Mouse (Mus musculus): ENCODE results near the gene Cldn14. TPM values are rescaled to one million over a fixed set of nuclear protein-coding genes. Genes with fewer than 3 reads are reported as not detected.

The Cldn14 gene
- 0.39 TPM in 1 of 2 replicates, not detected in the other for polyA plus RNA-seq (2015; fragmentation: Nextera tagmentation; extraction: Ambion mirVana)

DNA sequence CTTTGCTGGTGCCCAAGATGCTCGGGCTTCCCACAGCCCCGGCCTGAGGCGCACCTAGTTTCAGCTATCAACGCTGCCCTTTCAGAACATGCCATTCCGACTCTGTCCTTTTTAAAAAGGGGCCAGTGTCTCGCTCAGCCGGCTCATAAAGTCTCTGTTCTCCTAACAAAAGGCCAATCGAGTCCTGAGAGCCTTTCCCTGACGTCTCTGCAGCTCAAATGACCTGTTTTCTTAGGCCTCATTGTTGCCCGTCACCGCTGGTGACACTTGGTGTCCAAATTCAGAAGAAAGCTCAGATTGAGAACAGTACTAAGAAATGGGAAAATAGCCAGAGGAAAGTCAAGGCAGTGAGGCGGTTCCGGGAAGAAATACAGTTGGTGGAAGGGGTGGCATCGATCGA is at the start of gene Cldn14:
Gene Cldn14 (minus strand): TSS at position 101 of the 400 bp plus-strand sequence.
- Histone ChIP-seq H3K36me3 (ENCODE audit: poor library complexity, severe bottlenecking) (no peaks in the 10 kb centered on the region), H3K4me3 (no peak within 1 kb of the TSS), H3K9ac (no peak within 1 kb of the TSS), H3K4me2 (no peak within 1 kb of the TSS), H3K9me3 (replicated peaks) (no peaks in the 10 kb centered on the region), H3K4me1 (no peaks in the 10 kb centered on the region), H3K27ac (no peak within 1 kb of the TSS), H3K27me3 (no peaks in the 10 kb centered on the region; the same call in 1 of the 2 replicates)
- ATAC-seq = no peak
- 44% methylated on average over 15 of the region's 15 CpGs for WGBS

DNA sequence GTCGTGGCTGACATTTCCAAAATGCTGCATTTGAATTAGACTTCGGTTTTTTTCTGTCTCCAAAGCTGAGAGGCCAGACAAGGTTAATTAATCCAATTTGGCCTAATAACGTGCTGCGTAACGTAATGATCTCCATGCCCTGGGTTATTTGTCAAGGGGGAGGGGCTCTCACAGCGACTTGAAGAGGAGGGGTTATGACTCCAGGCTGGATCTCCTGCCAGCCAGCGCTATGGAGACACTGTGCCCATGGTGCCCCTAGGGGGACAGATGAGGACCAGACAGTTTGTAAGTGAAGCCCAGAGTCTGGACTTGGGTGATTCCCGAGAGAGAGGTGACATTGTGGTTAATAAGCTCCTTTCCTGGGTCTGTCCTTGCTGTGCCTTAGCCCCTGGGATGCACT is 46.9 kb upstream of the Cldn14 start:
- Histone ChIP-seq H3K4me1 (peaks cover 5% of the 10 kb centered on the region; the same call in 1 of the 2 replicates), H3K9ac (no peak overlapping the region), H3K9me3 (replicated peaks) (no peaks in the 10 kb centered on the region), H3K4me3 (no peak overlapping the region), H3K27ac (no peak overlapping the region), H3K4me2 (no peak overlapping the region), H3K27me3 (peaks cover 9% of the 10 kb centered on the region; the same call in 1 of the 2 replicates), H3K36me3 (ENCODE audit: poor library complexity, severe bottlenecking) (no peaks in the 10 kb centered on the region)
- no peak for ATAC-seq
- 30% methylated on average over 8 of the region's 8 CpGs for WGBS

DNA sequence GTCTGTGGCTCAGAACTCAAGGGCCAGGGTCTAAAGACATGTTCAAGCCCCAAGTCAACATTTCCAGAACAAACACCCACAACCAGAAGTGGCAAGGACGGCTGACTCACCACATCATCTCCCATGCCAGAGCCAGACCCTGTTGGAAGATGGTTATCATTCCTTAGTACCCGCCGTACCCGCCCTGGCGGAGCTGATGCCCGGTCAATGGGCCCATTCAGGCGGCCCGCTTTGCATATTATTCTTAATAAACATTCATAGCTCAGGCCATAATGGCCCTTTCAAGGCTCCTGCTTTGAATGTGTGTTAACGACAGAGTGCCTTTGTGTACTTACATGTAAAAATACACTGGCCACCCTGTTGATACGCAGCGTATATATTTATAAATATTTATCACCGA is 46.5 kb upstream of the Cldn14 start:
- no peaks in the 10 kb centered on the region for H3K9me3 ChIP-seq (replicated peaks)
- no peak overlapping the region for H3K9ac ChIP-seq
- peaks cover 9% of the 10 kb centered on the region; the same call in 1 of the 2 replicates for H3K27me3 ChIP-seq
- WGBS = 57% methylated on average over 12 of the region's 12 CpGs
- no peak overlapping the region for H3K4me2 ChIP-seq
- no peak overlapping the region for H3K27ac ChIP-seq
- H3K36me3 ChIP-seq (ENCODE audit: poor library complexity, severe bottlenecking) = no peaks in the 10 kb centered on the region
- peaks cover 5% of the 10 kb centered on the region; the same call in 1 of the 2 replicates for H3K4me1 ChIP-seq
- ATAC-seq = no peak
- H3K4me3 ChIP-seq = no peak overlapping the region

DNA sequence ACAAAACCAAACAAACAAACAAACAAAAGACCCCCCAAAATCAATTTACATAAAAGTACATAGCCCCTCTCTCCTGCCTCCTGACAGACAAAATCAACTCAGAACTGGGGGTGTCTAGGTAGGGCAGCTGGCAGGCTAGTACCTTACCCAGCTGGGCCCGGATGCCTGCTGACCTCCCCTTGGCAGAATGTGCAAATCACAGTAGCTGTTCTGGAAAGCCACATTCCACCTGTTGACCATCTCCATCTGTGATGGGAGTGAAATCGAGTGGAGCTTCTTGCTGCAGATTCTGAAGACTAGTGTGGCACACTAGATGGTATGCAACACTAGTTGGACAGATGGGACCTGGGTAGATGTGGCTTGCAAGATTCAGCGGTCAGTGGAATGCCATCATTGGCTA is 41.7 kb upstream of the Cldn14 start:
- Histone ChIP-seq H3K27me3 (peaks cover 3% of the 10 kb centered on the region; the same call in 1 of the 2 replicates), H3K36me3 (ENCODE audit: poor library complexity, severe bottlenecking) (no peaks in the 10 kb centered on the region), H3K9ac (no peak overlapping the region), H3K4me3 (no peak overlapping the region), H3K27ac (no peak overlapping the region), H3K4me1 (no peaks in the 10 kb centered on the region), H3K9me3 (replicated peaks) (no peaks in the 10 kb centered on the region), H3K4me2 (no peak overlapping the region)
- 93% methylated on average over 3 of the region's 3 CpGs for WGBS
- no peak for ATAC-seq

DNA sequence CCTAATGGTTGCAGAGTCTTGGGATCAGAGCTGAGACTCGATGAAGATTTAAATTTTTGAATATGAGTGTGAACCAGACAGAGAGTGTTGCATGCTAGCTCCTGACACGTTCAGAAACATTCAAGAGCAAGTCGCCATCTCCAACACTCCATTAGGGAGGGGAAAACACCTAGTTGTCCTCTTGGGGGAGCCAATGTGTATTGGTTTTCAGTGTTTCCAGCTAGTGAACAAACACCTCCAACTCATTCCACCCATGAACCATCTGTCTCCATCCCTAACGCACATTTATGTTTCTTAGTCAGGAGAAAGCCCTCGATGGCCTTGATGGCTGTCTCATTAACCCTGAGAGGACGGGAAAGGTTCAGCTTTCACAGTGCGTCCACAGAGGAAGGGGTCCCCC is 36.4 kb upstream of the Cldn14 start:
- 58% methylated on average over 7 of the region's 7 CpGs for WGBS
- peaks cover 17% of the 10 kb centered on the region for H3K4me1 ChIP-seq

DNA sequence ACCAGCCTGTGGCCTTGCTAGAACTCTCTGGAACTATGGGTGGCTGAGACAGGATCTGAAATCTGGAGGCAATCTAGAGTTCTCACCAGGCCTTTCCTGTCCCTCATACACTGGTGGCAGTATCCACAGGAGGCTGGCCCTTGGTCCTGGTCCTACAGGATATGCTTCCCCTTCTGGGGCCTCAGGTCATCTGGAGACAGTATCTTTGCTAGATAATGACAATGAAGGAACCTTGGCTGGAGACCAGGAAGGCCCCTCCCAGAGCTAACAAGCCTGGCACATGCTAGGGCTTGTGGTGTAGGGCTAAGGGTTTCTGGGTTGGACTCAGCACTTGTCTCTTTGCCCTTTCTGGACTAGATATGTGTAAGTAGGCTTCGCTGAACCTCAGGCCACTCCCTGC is 35.2 kb upstream of the Cldn14 start:
- Histone ChIP-seq H3K36me3 (ENCODE audit: poor library complexity, severe bottlenecking) (no peaks in the 10 kb centered on the region), H3K27me3 (peaks cover 46% of the 10 kb centered on the region), H3K27ac (no peak overlapping the region), H3K9ac (no peak overlapping the region), H3K9me3 (replicated peaks) (no peaks in the 10 kb centered on the region), H3K4me3 (no peak overlapping the region), H3K4me2 (no peak overlapping the region), H3K4me1 (peaks cover 18% of the 10 kb centered on the region)
- ATAC-seq = no peak
- 80% methylated on average over 1 of the region's 1 CpGs for WGBS

More for the DNA sequence above, 36.4 kb upstream of the Cldn14 start:
- Histone ChIP-seq H3K9ac (no peak overlapping the region), H3K9me3 (replicated peaks) (no peaks in the 10 kb centered on the region), H3K27ac (no peak overlapping the region), H3K4me2 (no peak overlapping the region), H3K27me3 (peaks cover 35% of the 10 kb centered on the region), H3K4me3 (no peak overlapping the region), H3K36me3 (ENCODE audit: poor library complexity, severe bottlenecking) (no peaks in the 10 kb centered on the region)
- ATAC-seq = no peak

DNA sequence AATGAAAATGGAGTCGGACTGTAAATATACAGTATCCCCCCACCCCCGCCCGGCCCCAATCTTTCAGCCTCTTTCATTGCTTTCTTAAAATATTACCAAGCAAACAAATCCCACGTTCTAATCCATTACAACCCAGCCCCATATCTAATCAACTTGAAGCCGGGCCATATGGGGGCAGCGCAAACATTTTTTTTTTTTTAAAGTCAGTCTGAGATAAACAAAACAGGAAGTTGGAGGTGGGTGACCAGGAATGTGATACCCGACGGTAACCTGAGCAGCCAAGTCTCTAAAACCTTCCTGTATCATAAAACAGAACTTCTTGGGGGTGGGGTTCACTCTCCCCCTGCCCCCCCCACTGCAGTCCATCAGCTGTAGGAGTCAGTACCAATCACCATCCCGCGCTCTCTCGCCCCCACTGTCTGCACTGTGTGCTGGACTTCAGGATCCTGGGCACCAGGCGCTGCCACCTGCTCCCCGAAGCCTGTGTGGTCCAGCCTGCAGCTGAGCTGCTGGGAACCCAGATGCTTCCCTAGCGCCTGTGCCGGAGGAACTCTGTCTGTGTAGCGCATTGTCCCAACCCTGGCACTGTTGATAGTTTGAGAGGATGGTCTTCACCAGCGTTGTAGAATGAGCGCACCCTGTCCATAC is 32.6 kb upstream of the Cldn14 start:
- peak; percentile 30; the same call in 1 of the 2 replicates for ATAC-seq
- Histone ChIP-seq H3K9ac (peak overlapping the region; percentile 37; the same call in 1 of the 2 replicates), H3K36me3 (ENCODE audit: poor library complexity, severe bottlenecking) (no peaks in the 10 kb centered on the region), H3K27ac (no peak overlapping the region), H3K4me2 (peak overlapping the region; percentile 49), H3K27me3 (peaks cover 56% of the 10 kb centered on the region), H3K4me1 (peaks cover 18% of the 10 kb centered on the region), H3K9me3 (replicated peaks) (no peaks in the 10 kb centered on the region), H3K4me3 (peak overlapping the region; percentile 19; the same call in 1 of the 2 replicates)
- 30% methylated on average over 18 of the region's 18 CpGs for WGBS

DNA sequence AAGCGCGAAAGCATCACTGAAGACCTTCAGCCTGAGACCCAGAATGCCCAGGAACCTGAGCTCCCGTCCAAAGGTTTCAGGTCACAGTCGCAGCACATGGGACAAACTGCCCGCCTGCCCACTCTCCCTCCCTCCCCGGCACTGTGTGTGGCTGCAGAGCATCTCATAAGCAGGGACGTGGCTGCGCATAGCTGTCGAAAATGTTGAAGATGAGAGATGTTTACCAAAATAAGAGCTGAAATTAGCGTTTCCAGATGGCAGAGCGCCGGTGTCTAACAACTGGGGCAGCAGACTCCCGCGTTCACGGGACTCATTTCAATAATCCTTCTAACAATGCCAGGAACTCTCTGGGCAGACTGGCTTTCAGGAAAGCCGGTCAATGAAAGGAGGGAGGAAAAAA is 31.8 kb upstream of the Cldn14 start:
- H3K4me2 ChIP-seq = peak overlapping the region; percentile 49
- H3K4me1 ChIP-seq = peaks cover 18% of the 10 kb centered on the region
- 9% methylated on average over 16 of the region's 16 CpGs for WGBS
- no peak overlapping the region for H3K9ac ChIP-seq
- peaks cover 56% of the 10 kb centered on the region for H3K27me3 ChIP-seq
- no peaks in the 10 kb centered on the region for H3K9me3 ChIP-seq (replicated peaks)
- no peak for ATAC-seq
- no peaks in the 10 kb centered on the region for H3K36me3 ChIP-seq (ENCODE audit: poor library complexity, severe bottlenecking)
- H3K4me3 ChIP-seq = peak overlapping the region; percentile 19
- H3K27ac ChIP-seq = no peak overlapping the region

DNA sequence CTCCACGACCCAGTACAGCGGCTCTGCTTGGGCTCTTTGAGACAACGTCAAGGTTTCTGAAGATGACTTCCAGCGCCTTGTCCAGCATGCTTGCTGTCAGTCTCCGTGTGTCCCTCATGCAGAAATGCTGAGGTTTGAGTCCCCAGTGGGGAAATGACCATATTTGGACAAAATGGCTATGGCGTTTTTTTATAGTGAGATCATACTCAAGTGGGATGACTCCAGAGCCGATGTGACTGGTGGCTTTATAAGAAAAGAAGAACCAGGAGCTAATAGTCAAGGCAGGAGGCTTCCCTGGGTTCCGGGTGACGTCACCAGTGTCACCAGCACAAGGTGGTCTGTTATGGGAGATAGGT is 30.3 kb upstream of the Cldn14 start:
- no peak for ATAC-seq
- 91% methylated on average over 9 of the region's 9 CpGs for WGBS
- H3K4me3 ChIP-seq = no peak overlapping the region
- no peak overlapping the region for H3K4me2 ChIP-seq
- peaks cover 18% of the 10 kb centered on the region for H3K4me1 ChIP-seq
- no peaks in the 10 kb centered on the region for H3K9me3 ChIP-seq (replicated peaks)
- peaks cover 48% of the 10 kb centered on the region for H3K27me3 ChIP-seq
- no peak overlapping the region for H3K9ac ChIP-seq
- H3K36me3 ChIP-seq (ENCODE audit: poor library complexity, severe bottlenecking) = no peaks in the 10 kb centered on the region
- H3K27ac ChIP-seq = no peak overlapping the region

DNA sequence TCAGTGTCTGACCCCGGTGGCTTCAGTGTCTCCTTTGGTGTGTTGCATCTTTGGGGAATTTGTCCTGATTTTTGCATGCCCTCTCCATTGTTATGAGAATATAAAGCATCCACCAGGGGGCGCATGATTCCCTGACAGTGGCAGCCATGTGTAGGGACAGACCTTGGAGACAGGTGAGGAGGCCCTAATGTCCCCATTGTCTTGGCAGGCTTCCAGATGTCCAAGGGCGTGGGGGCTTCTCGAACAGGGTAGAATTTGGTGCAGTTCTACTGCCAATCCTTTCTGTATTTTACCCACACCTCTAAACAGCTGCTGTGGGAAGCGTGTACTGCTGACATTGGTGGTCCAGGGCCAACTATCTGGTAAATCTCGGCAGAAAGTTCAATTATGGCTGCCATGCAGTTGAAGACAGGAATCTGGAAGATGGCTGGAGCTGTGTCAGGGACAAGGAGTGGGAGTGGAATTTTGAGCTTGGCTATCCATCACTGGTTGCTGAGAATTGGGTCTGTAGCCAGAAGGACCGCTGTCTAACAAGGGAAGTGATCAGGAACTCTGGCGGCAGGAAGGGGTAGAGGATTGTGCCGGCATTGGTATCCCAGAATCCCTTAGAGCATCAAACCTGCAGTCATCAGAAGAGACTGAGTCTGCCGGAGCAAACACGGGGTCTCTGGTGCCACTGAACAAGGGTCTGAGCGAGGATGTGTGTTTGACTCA is 29.8 kb upstream of the Cldn14 start:
- Histone ChIP-seq H3K36me3 (ENCODE audit: poor library complexity, severe bottlenecking) (no peaks in the 10 kb centered on the region), H3K4me2 (no peak overlapping the region), H3K9ac (no peak overlapping the region), H3K4me3 (no peak overlapping the region), H3K9me3 (replicated peaks) (no peaks in the 10 kb centered on the region), H3K4me1 (peaks cover 18% of the 10 kb centered on the region), H3K27me3 (peaks cover 45% of the 10 kb centered on the region), H3K27ac (no peak overlapping the region)
- ATAC-seq = peak; percentile 58; the same call in 1 of the 2 replicates
- WGBS = 71% methylated on average over 12 of the region's 12 CpGs

DNA sequence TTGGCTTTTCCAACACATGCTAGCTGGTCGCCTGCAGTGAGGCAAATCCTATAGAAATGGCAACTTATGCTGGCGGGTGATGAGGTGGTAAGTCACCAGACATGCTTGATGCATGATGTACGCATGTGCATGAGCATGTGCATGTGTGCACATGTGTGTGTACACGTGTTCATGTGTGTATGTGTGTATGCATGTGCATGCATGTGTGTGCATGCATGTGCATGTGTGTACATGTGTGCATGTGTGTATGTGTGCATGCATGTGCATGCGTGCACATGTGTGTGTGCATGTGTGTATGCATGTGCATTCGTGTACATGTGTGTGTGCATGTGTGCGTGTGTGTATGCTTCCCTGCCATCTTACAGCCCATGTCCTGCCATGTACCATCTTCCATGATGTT is 28.6 kb upstream of the Cldn14 start:
- no peaks in the 10 kb centered on the region for H3K36me3 ChIP-seq (ENCODE audit: poor library complexity, severe bottlenecking)
- 93% methylated on average over 7 of the region's 7 CpGs for WGBS
- H3K4me3 ChIP-seq = no peak overlapping the region
- H3K27ac ChIP-seq = no peak overlapping the region
- no peak for ATAC-seq
- H3K4me1 ChIP-seq = peaks cover 18% of the 10 kb centered on the region
- no peak overlapping the region for H3K9ac ChIP-seq
- H3K27me3 ChIP-seq = peaks cover 39% of the 10 kb centered on the region
- no peak overlapping the region for H3K4me2 ChIP-seq
- H3K9me3 ChIP-seq (replicated peaks) = no peaks in the 10 kb centered on the region

DNA sequence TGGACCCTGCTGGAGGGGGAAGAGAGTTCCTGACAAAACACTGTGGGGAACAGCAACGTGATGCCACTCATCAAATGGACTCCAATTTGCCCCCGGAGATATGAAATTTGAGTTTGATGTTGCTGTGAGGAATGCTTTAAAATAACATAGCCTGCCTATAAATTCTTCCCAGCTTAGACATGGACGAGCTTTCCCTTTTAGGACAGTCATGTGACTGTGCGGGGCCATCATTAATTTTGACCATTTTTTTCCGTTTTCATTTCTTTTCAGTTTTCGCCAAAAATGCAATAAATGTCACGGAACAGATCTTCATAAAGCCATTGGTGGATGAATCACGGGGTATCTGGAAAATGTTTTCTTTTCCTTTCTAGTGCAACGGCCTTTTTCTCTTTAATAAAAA is 25.5 kb upstream of the Cldn14 start:
- WGBS = 85% methylated on average over 9 of the region's 9 CpGs
- Histone ChIP-seq H3K36me3 (ENCODE audit: poor library complexity, severe bottlenecking) (no peaks in the 10 kb centered on the region), H3K4me1 (no peaks in the 10 kb centered on the region), H3K4me2 (no peak overlapping the region), H3K9me3 (replicated peaks) (no peaks in the 10 kb centered on the region), H3K27ac (no peak overlapping the region), H3K27me3 (peaks cover 16% of the 10 kb centered on the region), H3K9ac (no peak overlapping the region), H3K4me3 (no peak overlapping the region)
- ATAC-seq = no peak

Data from forebrain, embryonic 13.5 days (tissue).